Mouse (Mus musculus) lung, postnatal 0 days (tissue): Measurements from ENCODE around the gene Wipf2. TPM values are rescaled to one million over a fixed set of nuclear protein-coding genes. Genes with fewer than 3 reads are reported as not detected.

ENCODE experiments used
- ATAC-seq: fragments of 200-750 bp; cut with Nextera tagmentation; 2 replicates; pipeline ENCODE4 v1.8.0; 2017; ENCODE audit warnings: moderate library complexity
- DNase-seq: peaks from one replicate; pipeline ENCODE4 v3.0.0-alpha.2; 2016; ENCODE audit warnings: low spot score
- H3K27ac ChIP-seq: fragments of 300-500 bp; sonication (generic); 2 replicates; pipeline ENCODE4 v1.5.1; 2014; ENCODE audit warnings: antibody characterized with exemption, mild to moderate bottlenecking, low read length, mixed read lengths
- H3K27me3 ChIP-seq: fragments of 300-500 bp; sonication (generic); replicated peaks from 2 replicates; pipeline ENCODE4 v1.6.1; 2014; ENCODE audit warnings: low read length, mixed read lengths; ENCODE audit not compliant: insufficient read depth
- H3K36me3 ChIP-seq: fragments of 300-500 bp; sonication (generic); 2 replicates; pipeline ENCODE4 v1.6.1; 2014; ENCODE audit warnings: low read length, mixed read lengths; ENCODE audit not compliant: insufficient read depth
- H3K4me1 ChIP-seq: fragments of 300-500 bp; sonication (generic); 2 replicates; pipeline ENCODE4 v1.6.1; 2014; ENCODE audit warnings: antibody characterized with exemption, low read depth, low read length, mixed read lengths; ENCODE audit not compliant: insufficient read depth
- H3K4me2 ChIP-seq: fragments of 300-500 bp; sonication (generic); replicated peaks from 2 replicates; pipeline ENCODE4 v1.6.1; 2014; ENCODE audit warnings: low read depth, mild to moderate bottlenecking, low read length, moderate library complexity, mixed read lengths
- H3K4me3 ChIP-seq: fragments of 300-500 bp; sonication (generic); 2 replicates; pipeline ENCODE4 v1.5.1; 2014; ENCODE audit warnings: low read depth, low read length
- H3K9ac ChIP-seq: fragments of 300-500 bp; sonication (generic); replicated peaks from 2 replicates; pipeline ENCODE4 v1.6.1; 2014; ENCODE audit warnings: low read depth, mild to moderate bottlenecking
- H3K9me3 ChIP-seq: fragments of 300-500 bp; sonication (generic); 2 replicates; pipeline ENCODE4 v1.6.1; 2016; ENCODE audit warnings: low read length, mixed read lengths
- CTCF ChIP-seq: IDR thresholded peaks from 2 replicates; pipeline ENCODE4 v1.5.1; 2016; ENCODE audit warnings: antibody characterized with exemption, mild to moderate bottlenecking
- EP300 ChIP-seq: IDR thresholded peaks from 2 replicates; pipeline ENCODE4 v1.6.1; 2016; ENCODE audit warnings: antibody characterized with exemption, mild to moderate bottlenecking, control low read depth
- WGBS: fragments of 180-500 bp; shearing (Covaris S2); extraction: QIAGEN DNeasy Blood & Tissue Kit; methylation state at CpG from one replicate; pipeline ENCODE4 v1.1.7; 2014; 5-methylcytosine and 5-hydroxymethylcytosine counted together
- polyA plus RNA-seq: library from polyadenylated mRNA; unstranded; fragments of >200 nt; fragmentation: Nextera tagmentation; extraction: Ambion mirVana; gene quantifications from 2 replicates; pipeline ENCODE4 v1.2.1, GENCODE M21; 2015

The Wipf2 gene
- polyA plus RNA-seq, 1 experiment from 2014 or later = 4.0 TPM

DNA sequence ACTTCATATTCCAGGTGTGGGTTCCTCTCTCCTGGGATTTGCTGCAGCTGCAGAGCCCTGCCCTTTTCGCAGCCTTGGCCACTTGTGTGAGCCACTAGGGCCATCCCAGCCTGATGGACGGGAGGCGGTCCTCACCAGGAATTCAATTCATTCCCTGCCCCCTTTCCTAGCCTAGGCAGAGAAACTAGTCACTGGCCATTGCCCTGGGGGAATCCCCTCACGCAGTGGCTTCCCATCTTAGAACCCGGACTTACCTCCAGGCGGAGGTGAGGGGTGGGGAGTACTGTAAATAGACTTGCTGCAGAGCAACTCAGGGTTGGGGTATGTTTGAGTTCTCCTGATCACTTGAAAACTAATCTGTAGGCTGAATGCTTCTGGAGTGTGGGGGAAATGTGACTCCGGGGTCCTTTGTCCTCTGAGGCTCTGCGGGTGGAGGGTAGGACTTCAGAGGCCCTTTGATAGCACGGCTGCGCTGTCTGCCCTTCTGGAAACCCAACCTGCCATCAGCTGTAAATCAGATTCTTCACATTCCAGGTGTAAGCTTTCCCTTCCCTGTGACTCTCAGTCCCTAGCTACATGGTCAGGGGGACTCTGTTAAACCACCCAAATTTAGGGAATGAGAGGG, 39.3 kb downstream of the Wipf2 start:
- H3K9ac ChIP-seq = no peak overlapping the region
- TF ChIP-seq CTCF (no peak), EP300 (no peak)
- H3K4me2 ChIP-seq = no peak overlapping the region
- DNase-seq (no peak), ATAC-seq (0 out of 2 replicates have a peak, but pooled peaks have one; percentile 15)
- no peak overlapping the region for H3K4me3 ChIP-seq
- H3K27ac ChIP-seq = peak overlapping the region; percentile 12; the same call in 1 of the 2 replicates
- H3K9me3 ChIP-seq = no peaks in the 10 kb centered on the region
- peaks cover 12% of the 10 kb centered on the region; the same call in 1 of the 2 replicates for H3K36me3 ChIP-seq
- H3K4me1 ChIP-seq = 0 out of 2 replicates have a peak, but pooled peaks cover 6% of the 10 kb centered on the region
- no peaks in the 10 kb centered on the region for H3K27me3 ChIP-seq
- 40% methylated on average over 10 of the region's 10 CpGs for WGBS

DNA sequence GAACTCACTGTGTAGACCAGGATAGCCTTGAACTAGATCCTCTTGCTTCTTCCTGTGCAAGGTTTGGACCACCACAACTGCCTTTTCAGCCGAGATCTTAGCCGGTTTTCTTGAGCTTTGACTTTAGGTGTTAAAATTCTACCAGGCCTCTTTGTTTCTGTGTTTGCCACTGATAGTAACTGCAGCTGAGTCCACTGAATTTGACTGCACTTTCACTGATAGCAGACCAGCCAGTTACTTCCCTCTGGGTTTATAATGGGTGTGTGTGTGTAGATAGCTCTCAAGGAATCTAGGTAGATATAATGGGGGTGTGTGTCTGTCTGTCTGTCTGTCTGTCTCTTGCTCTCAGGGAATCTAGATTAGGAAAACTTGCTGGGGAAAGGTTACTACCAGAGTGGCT, 41.1 kb downstream of the Wipf2 start:
- DNase-seq (no peak), ATAC-seq (no peak)
- 28% methylated on average over 2 of the region's 2 CpGs for WGBS
- Histone ChIP-seq H3K4me3 (no peak overlapping the region), H3K9me3 (no peaks in the 10 kb centered on the region), H3K4me2 (no peak overlapping the region), H3K27ac (peak overlapping the region; percentile 80), H3K4me1 (0 out of 2 replicates have a peak, but pooled peaks cover 6% of the 10 kb centered on the region), H3K9ac (no peak overlapping the region), H3K27me3 (no peaks in the 10 kb centered on the region), H3K36me3 (peaks cover 9% of the 10 kb centered on the region; the same call in 1 of the 2 replicates)
- TF ChIP-seq EP300 (no peak), CTCF (no peak)

- Histone ChIP-seq H3K27me3 (no peaks in the 10 kb centered on the region), H3K27ac (peak overlapping the region; percentile 80), H3K9me3 (no peaks in the 10 kb centered on the region), H3K4me3 (no peak overlapping the region), H3K4me1 (0 out of 2 replicates have a peak, but pooled peaks cover 6% of the 10 kb centered on the region), H3K36me3 (peaks cover 5% of the 10 kb centered on the region; the same call in 1 of the 2 replicates), H3K9ac (no peak overlapping the region), H3K4me2 (no peak overlapping the region)
- ATAC-seq (peak; percentile 63), DNase-seq (peak; percentile 91)
- TF ChIP-seq CTCF (no peak), EP300 (peak; percentile 87)
- WGBS = 39% methylated on average over 7 of the region's 7 CpGs
Measured at GRCm38 (mm10) chr11:98905033-98905432, 41.6 kb downstream of the Wipf2 start.

DNA sequence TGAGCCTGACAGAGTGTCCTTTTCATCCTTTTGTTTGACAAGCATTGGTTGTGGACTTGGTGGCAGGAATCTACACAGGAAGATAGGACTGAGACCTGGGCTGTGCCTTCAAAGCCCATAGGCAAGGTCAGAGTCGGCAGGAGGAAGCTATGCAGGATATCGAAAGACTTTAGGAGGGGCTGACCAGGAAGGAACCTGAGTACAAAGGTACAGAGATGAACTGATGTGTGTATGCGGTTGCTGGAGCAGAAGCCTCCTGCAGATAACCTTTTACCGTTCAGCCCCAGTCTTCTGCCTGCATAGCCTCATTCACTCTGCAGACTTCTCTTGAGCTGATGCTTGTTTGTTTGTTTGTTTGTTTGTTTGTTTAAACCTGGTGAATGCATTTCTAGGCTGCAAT, 42.1 kb downstream of the Wipf2 start:
- WGBS = 26% methylated on average over 4 of the region's 4 CpGs

DNA sequence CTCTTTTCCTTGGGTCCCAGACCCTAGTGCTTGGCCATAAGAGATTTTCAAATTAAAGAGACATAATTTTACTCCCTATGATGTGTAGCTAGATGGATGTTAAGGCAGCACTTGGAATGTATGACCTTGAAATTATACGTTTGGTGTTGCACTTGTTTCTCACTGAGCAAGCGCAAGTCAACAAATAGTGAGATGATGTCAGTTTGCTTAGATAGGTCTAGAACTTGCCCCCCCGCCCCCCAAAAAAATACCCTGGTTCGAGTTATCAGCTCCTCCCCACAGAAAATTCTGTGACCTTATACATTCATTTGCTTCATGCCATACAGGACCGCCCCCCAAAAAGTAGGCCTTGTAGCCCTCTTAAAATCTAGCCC, 43.6 kb downstream of the Wipf2 start:
- Histone ChIP-seq H3K4me3 (peak overlapping the region; percentile 44; the same call in 1 of the 2 replicates), H3K4me2 (peak overlapping the region; percentile 87), H3K9ac (no peak overlapping the region), H3K9me3 (no peaks in the 10 kb centered on the region), H3K27me3 (no peaks in the 10 kb centered on the region), H3K27ac (peak overlapping the region; percentile 51), H3K36me3 (no peaks in the 10 kb centered on the region), H3K4me1 (0 out of 2 replicates have a peak, but pooled peaks cover 6% of the 10 kb centered on the region)
- TF ChIP-seq EP300 = peak; percentile 1; the same call in 1 of the 2 replicates
- TF ChIP-seq CTCF = no peak
- 52% methylated on average over 5 of the region's 5 CpGs for WGBS
- ATAC-seq = no peak
- DNase-seq = no peak

More for the DNA sequence above, 42.1 kb downstream of the Wipf2 start:
- Histone ChIP-seq H3K9ac (no peak overlapping the region), H3K4me1 (0 out of 2 replicates have a peak, but pooled peaks cover 6% of the 10 kb centered on the region), H3K27ac (peak overlapping the region; percentile 62), H3K36me3 (no peaks in the 10 kb centered on the region), H3K27me3 (no peaks in the 10 kb centered on the region), H3K4me3 (no peak overlapping the region), H3K4me2 (no peak overlapping the region), H3K9me3 (no peaks in the 10 kb centered on the region)
- TF ChIP-seq EP300 (no peak), CTCF (no peak)
- ATAC-seq (no peak), DNase-seq (no peak)

- Histone ChIP-seq H3K4me2 (peak within 1 kb of the TSS; percentile 87), H3K36me3 (no peaks in the 10 kb centered on the region), H3K4me3 (peak within 1 kb of the TSS; percentile 44), H3K9ac (no peak within 1 kb of the TSS), H3K9me3 (no peaks in the 10 kb centered on the region), H3K27me3 (no peaks in the 10 kb centered on the region), H3K27ac (peak within 1 kb of the TSS; percentile 51), H3K4me1 (0 out of 2 replicates have a peak, but pooled peaks cover 5% of the 10 kb centered on the region)
- under 1% methylated on average over 49 of the region's 49 CpGs for WGBS
- TF ChIP-seq CTCF (no peak), EP300 (no peak; the same call in none of the 2 replicates)
- ATAC-seq = peak; percentile 98
- DNase-seq = peak; percentile 99
Measured at GRCm38 (mm10) chr11:98907437-98908173, 44.2 kb downstream of the Wipf2 start, which contains the start of gene Cdc6. TSS of gene Cdc6 (plus strand) at chr11:98907801.
